Mouse (Mus musculus) thymus, postnatal 4 days (tissue): ENCODE measurements around the gene Pcbp3.

Experiments used
- DNase-seq: peaks from one replicate; pipeline ENCODE4 v3.0.0; 2021

Gene Pcbp3

GRCm38 (mm10) chr10:76924441-76924840 is 37.2 kb downstream of the Pcbp3 start:
- DNase-seq, result no peak

- no peak for DNase-seq
Measured at GRCm38 (mm10) chr10:76918086-76918485, 43.6 kb downstream of the Pcbp3 start.

GRCm38 (mm10) chr10:76906434-76906833 is 55.3 kb downstream of the Pcbp3 start:
- DNase-seq, result peak; percentile 55

- no peak for DNase-seq
Measured at GRCm38 (mm10) chr10:76905935-76906341, 55.7 kb downstream of the Pcbp3 start.

GRCm38 (mm10) chr10:76903694-76904093 is 58.0 kb downstream of the Pcbp3 start:
- DNase-seq, result no peak

- DNase-seq, result no peak
Measured at GRCm38 (mm10) chr10:76903099-76903498, 58.6 kb downstream of the Pcbp3 start.

- no peak for DNase-seq
Measured at GRCm38 (mm10) chr10:76902588-76902987, 59.1 kb downstream of the Pcbp3 start.

GRCm38 (mm10) chr10:76898428-76898827 is 63.3 kb downstream of the Pcbp3 start:
- no peak for DNase-seq

- no peak for DNase-seq
Measured at GRCm38 (mm10) chr10:76891456-76891855, 70.2 kb downstream of the Pcbp3 start.

GRCm38 (mm10) chr10:76883442-76884244 is 78.0 kb downstream of the Pcbp3 start:
- DNase-seq, result no peak

- DNase-seq, result no peak
Measured at GRCm38 (mm10) chr10:76882644-76883441, 78.8 kb downstream of the Pcbp3 start.

- DNase-seq, result no peak
Measured at GRCm38 (mm10) chr10:76881900-76882299, 79.8 kb downstream of the Pcbp3 start.

- DNase-seq, result no peak
Measured at GRCm38 (mm10) chr10:76875310-76875709, 86.4 kb downstream of the Pcbp3 start.

GRCm38 (mm10) chr10:76874879-76875278 is 86.8 kb downstream of the Pcbp3 start:
- no peak for DNase-seq

- no peak for DNase-seq
Measured at GRCm38 (mm10) chr10:76874398-76874797, 87.3 kb downstream of the Pcbp3 start.

- no peak for DNase-seq
Measured at GRCm38 (mm10) chr10:76873948-76874347, 87.7 kb downstream of the Pcbp3 start.

- DNase-seq, result no peak
Measured at GRCm38 (mm10) chr10:76872736-76873135, 89.0 kb downstream of the Pcbp3 start.

- DNase-seq, result no peak
Measured at GRCm38 (mm10) chr10:76865936-76866335, 95.8 kb downstream of the Pcbp3 start.

GRCm38 (mm10) chr10:76860998-76861397 is 100.7 kb downstream of the Pcbp3 start:
- no peak for DNase-seq

GRCm38 (mm10) chr10:76859355-76860127 is 102.1 kb downstream of the Pcbp3 start:
- DNase-seq, result no peak

GRCm38 (mm10) chr10:76857879-76858278 is 103.8 kb downstream of the Pcbp3 start:
- no peak for DNase-seq

GRCm38 (mm10) chr10:76846480-76846879 is 115.2 kb downstream of the Pcbp3 start:
- DNase-seq, result no peak

- DNase-seq, result no peak
Measured at GRCm38 (mm10) chr10:76844901-76845300, 116.8 kb downstream of the Pcbp3 start.
